Comparison of ENCODE assay signal across 30 mouse cellular contexts in the genomic region with DNA sequence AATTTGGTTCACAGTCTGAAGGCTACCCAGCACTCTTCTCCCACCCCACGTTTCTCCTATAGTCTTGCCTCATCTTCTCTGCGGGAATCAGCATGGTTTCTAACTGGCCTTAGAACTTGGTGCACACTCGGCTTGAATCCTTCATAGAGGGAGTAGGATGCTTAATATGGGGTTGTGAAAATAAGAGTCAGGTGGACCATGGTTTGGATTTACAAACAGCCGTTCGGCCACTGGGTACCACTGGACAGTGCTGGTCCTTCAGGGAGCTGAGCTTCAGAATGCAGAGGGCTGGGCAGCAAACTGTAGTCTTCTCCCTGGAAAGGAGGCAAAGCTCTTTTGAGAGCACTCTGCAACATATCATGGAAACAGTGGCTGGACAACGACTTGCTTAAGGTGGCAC. TPM values are rescaled to one million over a fixed set of nuclear protein-coding genes. Genes with fewer than 3 reads are reported as not detected.
DNase-seq lines count a peak whose midpoint lies in the region; ATAC-seq and TF ChIP-seq lines count a peak whose summit lies in the region.
"Had no signal": no experiment of that assay in that cellular context is flagged by ENCODE, and none has a peak within 500 bp of the region (broad histone marks: within the 10 kb centered on the region; RNA-seq: fewer than 3 reads in every experiment).

No protein-coding gene starts in this region.

- ATAC-seq in hindbrain, embryonic 16.5 days: no peak
- ATAC-seq in hindbrain, embryonic 14.5 days (ENCODE audit: low FRiP score): no peak
- no peak for ATAC-seq in midbrain, postnatal 0 days (ENCODE audit: low FRiP score)
- 0 out of 2 replicates have a peak, but pooled peaks have one; percentile 33 for ATAC-seq in megakaryocyte-erythroid progenitor cell, adult 5-6 weeks (replicated peaks; ENCODE audit: low FRiP score, low TSS enrichment, poor library complexity, severe bottlenecking)
- ATAC-seq: CD4-positive, CD25-positive, alpha-beta regulatory T cell, adult 4 months; forebrain, embryonic 13.5 days; forebrain, embryonic 16.5 days; inflammation-experienced regulatory T-cells, adult 6 months had no signal

- peaks cover 2% of the 10 kb centered on the region; the same call in 1 of the 2 replicates for H3K4me1 ChIP-seq in hindbrain, embryonic 16.5 days (ENCODE audit: control insufficient read depth, insufficient read depth, low read depth, low read length)
- no peaks in the 10 kb centered on the region for H3K4me1 ChIP-seq in hindbrain, embryonic 14.5 days (replicated peaks; ENCODE audit: control insufficient read depth, insufficient read depth, low read length)
- peaks cover 24% of the 10 kb centered on the region for H3K4me1 ChIP-seq in midbrain, embryonic 10.5 days
- no peaks in the 10 kb centered on the region for H3K4me1 ChIP-seq in midbrain, postnatal 0 days (ENCODE audit: insufficient read depth, low read length)
- peaks cover 2% of the 10 kb centered on the region; the same call in 1 of the 2 replicates for H3K4me1 ChIP-seq in cortical plate, adult 2 months (ENCODE audit: control insufficient read depth, insufficient read depth, low read length)
- peaks cover 8% of the 10 kb centered on the region; the same call in 1 of the 2 replicates for H3K4me1 ChIP-seq in forebrain, embryonic 10.5 days
- H3K4me1 ChIP-seq: embryonic facial prominence, embryonic 10.5 days; embryonic facial prominence, embryonic 13.5 days; forebrain, embryonic 13.5 days had no signal

- H3K4me2 ChIP-seq in hindbrain, embryonic 16.5 days (ENCODE audit: low read length): no peak overlapping the region
- no peak overlapping the region for H3K4me2 ChIP-seq in hindbrain, embryonic 14.5 days (replicated peaks)
- no peak overlapping the region for H3K4me2 ChIP-seq in midbrain, postnatal 0 days (ENCODE audit: low read depth, low read length, poor library complexity, severe bottlenecking)
- H3K4me2 ChIP-seq: embryonic facial prominence, embryonic 13.5 days; forebrain, embryonic 13.5 days; heart, embryonic 11.5 days; hindbrain, embryonic 15.5 days had no signal

- TF ChIP-seq CTCF in midbrain, postnatal 0 days (IDR thresholded peaks at IDR 0.05): no peak
- no peak for TF ChIP-seq CTCF in cortical plate, adult 2 months (IDR thresholded peaks at IDR 0.05; ENCODE audit: extremely low read depth, insufficient read depth, low read length)

- no peak overlapping the region for H3K4me3 ChIP-seq in hindbrain, embryonic 16.5 days (ENCODE audit: low read length)
- H3K4me3 ChIP-seq in hindbrain, embryonic 14.5 days (replicated peaks; ENCODE audit: low read length): no peak overlapping the region
- H3K4me3 ChIP-seq in midbrain, embryonic 10.5 days: no peak overlapping the region
- no peak overlapping the region for H3K4me3 ChIP-seq in midbrain, postnatal 0 days (ENCODE audit: low read depth, low read length)
- no peak overlapping the region for H3K4me3 ChIP-seq in cortical plate, adult 2 months (ENCODE audit: insufficient read depth, low read length)
- H3K4me3 ChIP-seq in forebrain, embryonic 10.5 days: no peak overlapping the region
- H3K4me3 ChIP-seq: embryonic facial prominence, embryonic 10.5 days; embryonic facial prominence, embryonic 13.5 days; erythroblast, embryonic 14.5 days; forebrain, embryonic 13.5 days; hindbrain, embryonic 15.5 days had no signal

- DNase-seq in hindbrain, embryonic 14.5 days (ENCODE audit: low spot score): no peak
- no peak for DNase-seq in midbrain, embryonic 10.5 days (ENCODE audit: low spot score)
- no peak for DNase-seq in midbrain, postnatal 0 days (ENCODE audit: low spot score)
- DNase-seq in forebrain, embryonic 10.5 days (ENCODE audit: extremely low spot score, low spot score): no peak
- DNase-seq: adrenal gland, adult 2 months; adrenal gland, postnatal 14 days; cerebellum, adult 11 months; cerebellum, adult 2 months; cerebellum, adult 9-11 months; cerebellum, postnatal 25 days; embryo, embryonic 11 days; gastrocnemius, postnatal 10 days; gastrocnemius, postnatal 36 days had no signal

- H3K27me3 ChIP-seq in hindbrain, embryonic 16.5 days (replicated peaks; ENCODE audit: control insufficient read depth, insufficient read depth, low read length): no peaks in the 10 kb centered on the region
- H3K27me3 ChIP-seq in hindbrain, embryonic 14.5 days (ENCODE audit: control insufficient read depth, insufficient read depth, low read length): no peaks in the 10 kb centered on the region
- H3K27me3 ChIP-seq in midbrain, embryonic 10.5 days (ENCODE audit: low read depth, poor library complexity, severe bottlenecking): 0 out of 2 replicates have a peak, but pooled peaks cover 4% of the 10 kb centered on the region
- H3K27me3 ChIP-seq in midbrain, postnatal 0 days (ENCODE audit: insufficient read depth, low read length): no peaks in the 10 kb centered on the region
- no peaks in the 10 kb centered on the region for H3K27me3 ChIP-seq in forebrain, embryonic 10.5 days (ENCODE audit: poor library complexity, severe bottlenecking)
- H3K27me3 ChIP-seq: forebrain, embryonic 13.5 days; hindbrain, embryonic 15.5 days had no signal

- peak overlapping the region; percentile 7; the same call in 1 of the 2 replicates for H3K27ac ChIP-seq in hindbrain, embryonic 16.5 days (ENCODE audit: low read depth, low read length)
- H3K27ac ChIP-seq in hindbrain, embryonic 14.5 days: no peak overlapping the region
- peak overlapping the region; percentile 49; the same call in 1 of the 2 replicates for H3K27ac ChIP-seq in midbrain, embryonic 10.5 days (replicated peaks)
- H3K27ac ChIP-seq in midbrain, postnatal 0 days (ENCODE audit: low read depth, low read length): no peak overlapping the region
- H3K27ac ChIP-seq in cortical plate, adult 2 months (ENCODE audit: insufficient read depth, low read length): peak overlapping the region; percentile 51
- H3K27ac ChIP-seq in forebrain, embryonic 10.5 days: no peak overlapping the region
- H3K27ac ChIP-seq: embryonic facial prominence, embryonic 10.5 days; embryonic facial prominence, embryonic 13.5 days; forebrain, embryonic 13.5 days; hindbrain, embryonic 15.5 days had no signal

- H3K9me3 ChIP-seq in hindbrain, embryonic 16.5 days (ENCODE audit: control insufficient read depth, low read length): no peaks in the 10 kb centered on the region
- H3K9me3 ChIP-seq in hindbrain, embryonic 14.5 days (ENCODE audit: control insufficient read depth, low read length): no peaks in the 10 kb centered on the region
- no peaks in the 10 kb centered on the region for H3K9me3 ChIP-seq in midbrain, embryonic 10.5 days (replicated peaks)
- no peaks in the 10 kb centered on the region for H3K9me3 ChIP-seq in midbrain, postnatal 0 days (ENCODE audit: low read length)
- no peaks in the 10 kb centered on the region for H3K9me3 ChIP-seq in forebrain, embryonic 10.5 days
- H3K9me3 ChIP-seq: embryonic facial prominence, embryonic 10.5 days; embryonic facial prominence, embryonic 13.5 days; forebrain, embryonic 13.5 days; hindbrain, embryonic 15.5 days had no signal

- WGBS in hindbrain, embryonic 16.5 days: 77% methylated on average over 6 of the region's 6 CpGs
- WGBS in hindbrain, embryonic 14.5 days: 74% methylated on average over 6 of the region's 6 CpGs
- 85% methylated on average over 6 of the region's 6 CpGs for WGBS in midbrain, embryonic 10.5 days
- WGBS in midbrain, postnatal 0 days: 69% methylated on average over 6 of the region's 6 CpGs
- 86% methylated on average over 6 of the region's 6 CpGs for WGBS in forebrain, embryonic 10.5 days

- H3K9ac ChIP-seq in hindbrain, embryonic 16.5 days (ENCODE audit: low read depth, low read length): no peak overlapping the region
- H3K9ac ChIP-seq in hindbrain, embryonic 14.5 days: no peak overlapping the region
- H3K9ac ChIP-seq in midbrain, postnatal 0 days (replicated peaks; ENCODE audit: low read length, poor library complexity, severe bottlenecking): no peak overlapping the region
- H3K9ac ChIP-seq: embryonic facial prominence, embryonic 13.5 days; forebrain, embryonic 13.5 days; hindbrain, embryonic 15.5 days had no signal

- H3K36me3 ChIP-seq in hindbrain, embryonic 16.5 days (ENCODE audit: control insufficient read depth, insufficient read depth, low read length): no peaks in the 10 kb centered on the region
- no peaks in the 10 kb centered on the region for H3K36me3 ChIP-seq in hindbrain, embryonic 14.5 days (replicated peaks; ENCODE audit: control insufficient read depth, insufficient read depth)
- no peaks in the 10 kb centered on the region for H3K36me3 ChIP-seq in midbrain, embryonic 10.5 days
- no peaks in the 10 kb centered on the region for H3K36me3 ChIP-seq in midbrain, postnatal 0 days (ENCODE audit: insufficient read depth, low read length)
- H3K36me3 ChIP-seq in forebrain, embryonic 10.5 days (replicated peaks): no peaks in the 10 kb centered on the region
- H3K36me3 ChIP-seq: embryonic facial prominence, embryonic 10.5 days; embryonic facial prominence, embryonic 13.5 days; hindbrain, embryonic 15.5 days had no signal

- TF ChIP-seq POLR2A in cortical plate, adult 2 months (IDR thresholded peaks at IDR 0.05; ENCODE audit: extremely low read depth, insufficient read depth, low read length): no peak

RNA-seq across cellular contexts. Expression of a gene that starts 6.7 kb away (rescaled TPM):
- 59.9 and 61.8 TPM in 2 replicates for polyA plus RNA-seq in hindbrain, embryonic 16.5 days (2015; fragmentation: Nextera tagmentation; extraction: Ambion mirVana)
- 42.5 and 56.6 TPM in 2 replicates for polyA plus RNA-seq in hindbrain, embryonic 14.5 days (2014; fragmentation: Nextera tagmentation; extraction: Ambion mirVana)
- 20.5 and 21.5 TPM in 2 replicates for polyA plus RNA-seq in midbrain, embryonic 10.5 days (2016; fragmentation: Nextera tagmentation; extraction: Ambion mirVana)
- 44.9 and 55.5 TPM in 2 replicates for total RNA-seq in midbrain, postnatal 0 days (2014; rRNA removed)
- 68.4 and 72.1 TPM in 2 replicates for polyA plus RNA-seq in midbrain, postnatal 0 days (2015; fragmentation: Nextera tagmentation; extraction: Ambion mirVana)
- 118 and 140 TPM in 2 replicates for polyA plus RNA-seq in cortical plate, adult 2 months (2012; rRNA removed)
- total RNA-seq in megakaryocyte-erythroid progenitor cell, adult 5-6 weeks (2014; fragmentation: Nextera tagmentation): 154 and 166 TPM in 2 replicates
- total RNA-seq in megakaryocyte-erythroid progenitor cell, adult 5-6 weeks (2017): 110 and 122 TPM in 2 replicates
- polyA plus RNA-seq in forebrain, embryonic 10.5 days (2016; fragmentation: Nextera tagmentation; extraction: Ambion mirVana): 17.7 and 19.0 TPM in 2 replicates
- total RNA-seq: MEL had no signal

RNA-seq across cellular contexts. Expression of a gene that starts 19.0 kb away (rescaled TPM):
- 0.69 and 0.91 TPM in 2 replicates for polyA plus RNA-seq in hindbrain, embryonic 16.5 days (2015; fragmentation: Nextera tagmentation; extraction: Ambion mirVana)
- polyA plus RNA-seq in hindbrain, embryonic 14.5 days (2014; fragmentation: Nextera tagmentation; extraction: Ambion mirVana): 0.86 and 1.0 TPM in 2 replicates
- 0.35 and 0.41 TPM in 2 replicates for polyA plus RNA-seq in midbrain, embryonic 10.5 days (2016; fragmentation: Nextera tagmentation; extraction: Ambion mirVana)
- 1.0 TPM in 1 of 2 replicates, not detected in the other for total RNA-seq in midbrain, postnatal 0 days (2014; rRNA removed)
- 0.47 and 1.0 TPM in 2 replicates for polyA plus RNA-seq in midbrain, postnatal 0 days (2015; fragmentation: Nextera tagmentation; extraction: Ambion mirVana)
- polyA plus RNA-seq in cortical plate, adult 2 months (2012; rRNA removed): 0.51 and 0.75 TPM in 2 replicates
- not detected in 2 replicates for total RNA-seq in megakaryocyte-erythroid progenitor cell, adult 5-6 weeks (2014; fragmentation: Nextera tagmentation)
- total RNA-seq in megakaryocyte-erythroid progenitor cell, adult 5-6 weeks (2017): 2.2 and 2.6 TPM in 2 replicates
- 0.56 and 0.91 TPM in 2 replicates for polyA plus RNA-seq in forebrain, embryonic 10.5 days (2016; fragmentation: Nextera tagmentation; extraction: Ambion mirVana)
- total RNA-seq: gastrocnemius, adult 18-20 months; heart, postnatal 25 days; MEL had no signal
- polyA plus RNA-seq: adrenal gland, adult 2 months; CD4-positive, CD25-positive, alpha-beta regulatory T cell, adult 4 months; embryonic facial prominence, embryonic 13.5 days; erythroblast, embryonic 14.5 days; forebrain, embryonic 13.5 days; forebrain, embryonic 16.5 days; heart, embryonic 14.5 days; hindbrain, embryonic 11.5 days had no signal

Comparison
In these comparisons a context has a peak if more than half of its experiments do, and no peak if none do; other contexts are left out.
1. H3K27ac ChIP-seq: peak in hindbrain, embryonic 16.5 days (single experiment), midbrain, embryonic 10.5 days (single experiment) and cortical plate, adult 2 months (single experiment); none in hindbrain, embryonic 14.5 days (single experiment), midbrain, postnatal 0 days (single experiment) and forebrain, embryonic 10.5 days (single experiment).